Mouse (Mus musculus): ENCODE data around the gene Steap3. TPM values are rescaled to one million over a fixed set of nuclear protein-coding genes. Genes with fewer than 3 reads are reported as not detected.

Steap3 gene
- polyA plus RNA-seq, 1 experiment, result 42.7 TPM

DNA sequence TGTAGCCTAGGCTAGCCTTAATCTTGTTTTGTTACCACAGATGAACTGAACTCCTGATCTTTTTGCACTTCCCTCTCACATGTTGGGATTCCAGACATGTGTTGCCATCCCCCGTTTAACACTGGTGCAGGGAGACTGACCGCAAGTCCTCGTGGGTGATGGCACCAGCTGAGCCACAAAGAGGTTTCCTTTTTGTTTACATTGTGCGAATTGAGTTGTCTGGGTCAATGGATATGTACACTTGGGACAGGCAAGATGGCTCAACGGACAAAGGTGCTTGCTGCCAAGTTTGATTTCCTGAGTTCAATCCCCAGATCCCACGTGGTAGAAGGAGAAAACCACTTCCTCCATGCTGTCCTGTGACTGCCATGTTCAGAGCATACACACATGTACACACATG is 80.2 kb downstream of the Steap3 start:
- no peaks in the 10 kb centered on the region for H3K79me3 ChIP-seq (ENCODE audit: low read depth)
- TF ChIP-seq CEBPB (IDR thresholded peaks at IDR 0.05; ENCODE audit: low read depth), result no peak
- TF ChIP-seq USF1 (IDR thresholded peaks at IDR 0.05; ENCODE audit: low read depth), result no peak
- TF ChIP-seq MYOG (IDR thresholded peaks at IDR 0.05; ENCODE audit: control insufficient read depth, extremely low read depth, insufficient read length), result no peak
- H3K27me3 ChIP-seq (ENCODE audit: control insufficient read depth, insufficient read depth, insufficient read length), result no peaks in the 10 kb centered on the region
- no peaks in the 10 kb centered on the region for H3K36me3 ChIP-seq (ENCODE audit: control insufficient read depth, insufficient read depth)
- H3K4me3 ChIP-seq (ENCODE audit: insufficient read depth, poor library complexity, severe bottlenecking), result no peak overlapping the region
- no peak overlapping the region for H3ac ChIP-seq (ENCODE audit: control insufficient read depth, insufficient read length, low read depth)
- no peaks in the 10 kb centered on the region for H3K79me2 ChIP-seq (ENCODE audit: control insufficient read depth, insufficient read depth)

GRCm38 (mm10) chr1:120190946-120191345 is 81.6 kb downstream of the Steap3 start:
- TF ChIP-seq FOSL1 (IDR thresholded peaks at IDR 0.05; ENCODE audit: insufficient read depth, low read length, poor library complexity, severe bottlenecking), result no peak
- no peak for TF ChIP-seq MAX (IDR thresholded peaks at IDR 0.05)
- TF ChIP-seq CEBPB (IDR thresholded peaks at IDR 0.05; ENCODE audit: low read depth), result no peak
- TF ChIP-seq MYOG (IDR thresholded peaks at IDR 0.05; ENCODE audit: control insufficient read depth, extremely low read depth, insufficient read length), result no peak
- TF ChIP-seq USF1 (IDR thresholded peaks at IDR 0.05; ENCODE audit: low read depth), result no peak
- TF ChIP-seq CTCF (IDR thresholded peaks at IDR 0.05; ENCODE audit: control insufficient read depth, insufficient read depth, insufficient read length), result no peak
- TF ChIP-seq MYOD1 (IDR thresholded peaks at IDR 0.05; ENCODE audit: control insufficient read depth, insufficient read length, low read depth), result no peak
- H3K36me3 ChIP-seq (ENCODE audit: control insufficient read depth, insufficient read depth), result no peaks in the 10 kb centered on the region
- no peaks in the 10 kb centered on the region for H3K27me3 ChIP-seq (ENCODE audit: control insufficient read depth, insufficient read depth, insufficient read length)
- H3ac ChIP-seq (ENCODE audit: control insufficient read depth, insufficient read length, low read depth), result no peak overlapping the region
- no peak overlapping the region for H3K4me3 ChIP-seq (ENCODE audit: insufficient read depth, poor library complexity, severe bottlenecking)
- H3K79me2 ChIP-seq (ENCODE audit: control insufficient read depth, insufficient read depth), result no peaks in the 10 kb centered on the region
- H3K79me3 ChIP-seq (ENCODE audit: low read depth), result no peaks in the 10 kb centered on the region

GRCm38 (mm10) chr1:120190300-120190699 is 82.2 kb downstream of the Steap3 start:
- Histone ChIP-seq H3K79me2 (ENCODE audit: control insufficient read depth, insufficient read depth) (no peaks in the 10 kb centered on the region), H3K36me3 (ENCODE audit: control insufficient read depth, insufficient read depth) (no peaks in the 10 kb centered on the region), H3K27me3 (ENCODE audit: control insufficient read depth, insufficient read depth, insufficient read length) (no peaks in the 10 kb centered on the region), H3K4me3 (ENCODE audit: insufficient read depth, poor library complexity, severe bottlenecking) (no peak overlapping the region), H3ac (ENCODE audit: control insufficient read depth, insufficient read length, low read depth) (no peak overlapping the region), H3K79me3 (ENCODE audit: low read depth) (no peaks in the 10 kb centered on the region)
- TF ChIP-seq MAX (IDR thresholded peaks at IDR 0.05) (no peak), MYOG (IDR thresholded peaks at IDR 0.05; ENCODE audit: control insufficient read depth, extremely low read depth, insufficient read length) (no peak), CEBPB (IDR thresholded peaks at IDR 0.05; ENCODE audit: low read depth) (no peak), USF1 (IDR thresholded peaks at IDR 0.05; ENCODE audit: low read depth) (no peak), MYOD1 (IDR thresholded peaks at IDR 0.05; ENCODE audit: control insufficient read depth, insufficient read length, low read depth) (no peak), FOSL1 (IDR thresholded peaks at IDR 0.05; ENCODE audit: insufficient read depth, low read length, poor library complexity, severe bottlenecking) (no peak), CTCF (IDR thresholded peaks at IDR 0.05; ENCODE audit: control insufficient read depth, insufficient read depth, insufficient read length) (no peak)

DNA sequence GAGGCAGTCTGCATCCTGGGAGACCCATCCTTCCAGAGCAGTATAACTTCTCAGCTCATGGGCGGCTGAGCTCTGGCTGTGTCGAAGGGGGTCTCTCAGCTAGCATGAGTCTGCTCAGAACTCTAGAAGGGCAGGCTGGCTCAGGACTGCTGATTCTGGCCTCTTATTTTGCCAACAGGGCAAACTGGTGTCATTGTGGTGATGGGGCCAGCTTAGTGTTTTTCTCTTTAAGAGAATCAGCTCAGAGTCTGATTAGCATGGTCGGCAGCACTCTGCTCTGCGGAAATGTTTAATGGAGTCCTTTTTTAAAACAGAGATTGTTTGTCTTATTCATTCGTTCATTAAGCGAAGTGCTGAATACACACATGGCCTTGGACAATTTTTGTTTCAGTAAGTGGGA is 83.3 kb downstream of the Steap3 start:
- no peak for TF ChIP-seq CEBPB (IDR thresholded peaks at IDR 0.05; ENCODE audit: low read depth)
- TF ChIP-seq MAX (IDR thresholded peaks at IDR 0.05), result no peak
- no peak for TF ChIP-seq USF1 (IDR thresholded peaks at IDR 0.05; ENCODE audit: low read depth)
- no peak for TF ChIP-seq MYOD1 (IDR thresholded peaks at IDR 0.05; ENCODE audit: control insufficient read depth, insufficient read length, low read depth)
- TF ChIP-seq MYOG (IDR thresholded peaks at IDR 0.05; ENCODE audit: control insufficient read depth, extremely low read depth, insufficient read length), result no peak
- no peak for TF ChIP-seq FOSL1 (IDR thresholded peaks at IDR 0.05; ENCODE audit: insufficient read depth, low read length, poor library complexity, severe bottlenecking)
- no peak for TF ChIP-seq CTCF (IDR thresholded peaks at IDR 0.05; ENCODE audit: control insufficient read depth, insufficient read depth, insufficient read length)
- no peaks in the 10 kb centered on the region for H3K36me3 ChIP-seq (ENCODE audit: control insufficient read depth, insufficient read depth)
- no peaks in the 10 kb centered on the region for H3K27me3 ChIP-seq (ENCODE audit: control insufficient read depth, insufficient read depth, insufficient read length)
- no peaks in the 10 kb centered on the region for H3K79me3 ChIP-seq (ENCODE audit: low read depth)
- H3K4me3 ChIP-seq (ENCODE audit: insufficient read depth, poor library complexity, severe bottlenecking), result no peak overlapping the region
- no peaks in the 10 kb centered on the region for H3K79me2 ChIP-seq (ENCODE audit: control insufficient read depth, insufficient read depth)
- no peak overlapping the region for H3ac ChIP-seq (ENCODE audit: control insufficient read depth, insufficient read length, low read depth)

- Histone ChIP-seq H3ac (ENCODE audit: control insufficient read depth, insufficient read length, low read depth) (no peak overlapping the region), H3K27me3 (ENCODE audit: control insufficient read depth, insufficient read depth, insufficient read length) (no peaks in the 10 kb centered on the region), H3K4me3 (ENCODE audit: insufficient read depth, poor library complexity, severe bottlenecking) (no peak overlapping the region), H3K79me3 (ENCODE audit: low read depth) (no peaks in the 10 kb centered on the region), H3K36me3 (ENCODE audit: control insufficient read depth, insufficient read depth) (no peaks in the 10 kb centered on the region), H3K79me2 (ENCODE audit: control insufficient read depth, insufficient read depth) (no peaks in the 10 kb centered on the region)
- TF ChIP-seq MYOD1 (IDR thresholded peaks at IDR 0.05; ENCODE audit: control insufficient read depth, insufficient read length, low read depth) (no peak), MYOG (IDR thresholded peaks at IDR 0.05; ENCODE audit: control insufficient read depth, extremely low read depth, insufficient read length) (no peak), MAX (IDR thresholded peaks at IDR 0.05) (no peak), CTCF (IDR thresholded peaks at IDR 0.05; ENCODE audit: control insufficient read depth, insufficient read depth, insufficient read length) (no peak), CEBPB (IDR thresholded peaks at IDR 0.05; ENCODE audit: low read depth) (no peak), FOSL1 (IDR thresholded peaks at IDR 0.05; ENCODE audit: insufficient read depth, low read length, poor library complexity, severe bottlenecking) (no peak), USF1 (IDR thresholded peaks at IDR 0.05; ENCODE audit: low read depth) (no peak)
These were observed 85.4 kb downstream of the Steap3 start for GRCm38 (mm10) chr1:120187059-120187458.

GRCm38 (mm10) chr1:120186655-120187054 is 85.8 kb downstream of the Steap3 start:
- no peak for TF ChIP-seq MYOD1 (IDR thresholded peaks at IDR 0.05; ENCODE audit: control insufficient read depth, insufficient read length, low read depth)
- TF ChIP-seq FOSL1 (IDR thresholded peaks at IDR 0.05; ENCODE audit: insufficient read depth, low read length, poor library complexity, severe bottlenecking), result no peak
- no peak for TF ChIP-seq CTCF (IDR thresholded peaks at IDR 0.05; ENCODE audit: control insufficient read depth, insufficient read depth, insufficient read length)
- TF ChIP-seq MYOG (IDR thresholded peaks at IDR 0.05; ENCODE audit: control insufficient read depth, extremely low read depth, insufficient read length), result no peak
- TF ChIP-seq USF1 (IDR thresholded peaks at IDR 0.05; ENCODE audit: low read depth), result no peak
- no peak for TF ChIP-seq MAX (IDR thresholded peaks at IDR 0.05)
- TF ChIP-seq CEBPB (IDR thresholded peaks at IDR 0.05; ENCODE audit: low read depth), result no peak
- Histone ChIP-seq H3K27me3 (ENCODE audit: control insufficient read depth, insufficient read depth, insufficient read length) (no peaks in the 10 kb centered on the region), H3K4me3 (ENCODE audit: insufficient read depth, poor library complexity, severe bottlenecking) (no peak overlapping the region), H3K79me3 (ENCODE audit: low read depth) (no peaks in the 10 kb centered on the region), H3ac (ENCODE audit: control insufficient read depth, insufficient read length, low read depth) (no peak overlapping the region), H3K79me2 (ENCODE audit: control insufficient read depth, insufficient read depth) (no peaks in the 10 kb centered on the region), H3K36me3 (ENCODE audit: control insufficient read depth, insufficient read depth) (no peaks in the 10 kb centered on the region)

Data from C2C12 (cell line).